13 mouse cellular contexts compared by ENCODE assay signal in the genomic region with DNA sequence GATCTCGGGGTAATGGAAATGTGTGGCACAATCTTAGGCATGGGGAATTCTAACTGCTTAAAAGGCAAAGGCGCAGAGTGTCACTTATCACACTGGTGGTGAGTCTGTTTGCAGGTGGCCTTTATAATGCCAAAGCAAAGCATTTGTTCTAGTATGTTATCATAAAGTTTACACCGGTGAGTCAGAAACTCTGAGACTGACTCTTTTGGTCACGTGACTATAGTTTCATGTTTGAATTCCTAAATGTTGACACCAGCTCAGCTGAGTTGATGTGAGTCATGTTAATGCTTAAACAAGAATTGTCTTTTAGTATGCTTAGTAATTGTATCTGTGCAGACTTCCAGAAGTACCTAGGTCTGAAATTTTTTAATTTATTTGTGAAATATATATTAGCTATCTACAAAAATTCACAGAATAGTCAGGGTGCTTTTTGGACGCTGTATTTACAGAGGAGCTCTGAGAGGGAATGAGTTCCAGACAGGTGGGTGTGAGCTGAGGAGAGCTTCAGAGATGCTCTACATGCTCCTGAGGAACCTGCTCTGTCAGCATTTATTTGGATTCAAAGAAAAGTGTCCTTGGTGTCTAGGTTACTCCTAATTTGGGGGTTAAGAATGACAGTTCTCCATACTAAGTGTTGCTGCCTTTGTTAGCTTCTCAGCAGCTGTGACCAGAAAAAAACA. TPM values are rescaled to one million over a fixed set of nuclear protein-coding genes. Genes with fewer than 3 reads are reported as not detected.
A peak's percentile ranks its signal among the peaks of the same experiment; 100 is the strongest.
DNase-seq lines count a peak whose midpoint lies in the region; ATAC-seq and TF ChIP-seq lines count a peak whose summit lies in the region.
"Had no signal": no experiment of that assay in that cellular context is flagged by ENCODE, and none has a peak within 500 bp of the region (broad histone marks: within the 10 kb centered on the region; RNA-seq: fewer than 3 reads in every experiment).

No protein-coding gene starts in this region.

- H3K27ac ChIP-seq in intestine, embryonic 14.5 days (ENCODE audit: low read depth), result no peak overlapping the region
- peak overlapping the region; percentile 58; the same call in 1 of the 2 replicates for H3K27ac ChIP-seq in stomach, postnatal 0 days (replicated peaks)
- H3K27ac ChIP-seq: forebrain, embryonic 15.5 days; limb, embryonic 13.5 days; neural tube, embryonic 12.5 days had no signal

- 0 out of 2 replicates have a peak, but pooled peaks cover 4% of the 10 kb centered on the region for H3K4me1 ChIP-seq in intestine, embryonic 14.5 days (replicated peaks; ENCODE audit: control insufficient read depth, insufficient read depth, low read length)
- H3K4me1 ChIP-seq in stomach, postnatal 0 days (replicated peaks; ENCODE audit: control insufficient read depth, insufficient read depth), result no peaks in the 10 kb centered on the region
- H3K4me1 ChIP-seq: forebrain, embryonic 15.5 days; limb, embryonic 13.5 days; neural tube, embryonic 12.5 days had no signal

- no peak overlapping the region for H3K4me2 ChIP-seq in intestine, embryonic 14.5 days (ENCODE audit: low read length)
- H3K4me2 ChIP-seq in stomach, postnatal 0 days (replicated peaks; ENCODE audit: low read depth), result no peak overlapping the region
- H3K4me2 ChIP-seq: forebrain, embryonic 15.5 days; limb, embryonic 13.5 days; neural tube, embryonic 12.5 days had no signal

- peak; percentile 79 for ATAC-seq in Patski
- 0 out of 2 replicates have a peak, but pooled peaks have one; percentile 32 for ATAC-seq in intestine, embryonic 14.5 days (replicated peaks; ENCODE audit: low FRiP score, low TSS enrichment, low read depth)
- ATAC-seq in stomach, postnatal 0 days (ENCODE audit: low FRiP score, low TSS enrichment), result peak; percentile 96
- ATAC-seq: forebrain, embryonic 15.5 days had no signal

- DNase-seq in lung, postnatal 36 days, result peak; percentile 43
- no peak for DNase-seq in lung, postnatal 4 days
- DNase-seq in Patski (ENCODE audit: low read depth, low spot score), result peak; percentile 79
- no peak for DNase-seq in intestine, embryonic 14.5 days (ENCODE audit: low spot score)
- no peak for DNase-seq in stomach, postnatal 0 days (ENCODE audit: low spot score)
- DNase-seq in frontal cortex, postnatal 10 days (ENCODE audit: low spot score in 2 of 2), result no peak
- DNase-seq in urinary bladder, postnatal 4 days (ENCODE audit: low spot score in 2 of 2), result no peak
- DNase-seq: gastrocnemius, postnatal 36 days; layer of hippocampus, adult 9-11 months; right cerebral cortex, postnatal 25 days had no signal

- POLR2A ChIA-PET in Patski (lab: Charles Lee), result no interaction called here

- no peak overlapping the region for H3K9ac ChIP-seq in intestine, embryonic 14.5 days (ENCODE audit: low read length)
- no peak overlapping the region for H3K9ac ChIP-seq in stomach, postnatal 0 days (ENCODE audit: low read length)
- H3K9ac ChIP-seq: forebrain, embryonic 15.5 days; limb, embryonic 13.5 days; neural tube, embryonic 12.5 days had no signal

- no peak overlapping the region for H3K4me3 ChIP-seq in intestine, embryonic 14.5 days (ENCODE audit: low read depth, low read length)
- H3K4me3 ChIP-seq in stomach, postnatal 0 days (ENCODE audit: low read depth, low read length), result no peak overlapping the region
- H3K4me3 ChIP-seq: forebrain, embryonic 15.5 days; limb, embryonic 13.5 days; neural tube, embryonic 12.5 days had no signal

- 64% methylated on average over 5 of the region's 5 CpGs for WGBS in intestine, embryonic 14.5 days
- 48% methylated on average over 5 of the region's 5 CpGs for WGBS in stomach, postnatal 0 days

- TF ChIP-seq EP300 in stomach, postnatal 0 days (optimal IDR thresholded peaks at IDR 0.05), result no peak

- 0 out of 2 replicates have a peak, but pooled peaks cover 5% of the 10 kb centered on the region for H3K36me3 ChIP-seq in intestine, embryonic 14.5 days (ENCODE audit: control insufficient read depth, insufficient read depth, low read length)
- H3K36me3 ChIP-seq in stomach, postnatal 0 days (ENCODE audit: control insufficient read depth, insufficient read depth, low read length), result no peaks in the 10 kb centered on the region
- H3K36me3 ChIP-seq: neural tube, embryonic 12.5 days had no signal

- in situ Hi-C loops in Patski (cut with MboI; ENCODE audit: low pct_unique_long_range_greater_than_20kb), result no loop called here

- no peak for TF ChIP-seq CTCF in Patski (IDR thresholded peaks at IDR 0.05)
- TF ChIP-seq CTCF in stomach, postnatal 0 days (IDR thresholded peaks at IDR 0.05; ENCODE audit: low read depth), result no peak

- CTCF ChIA-PET in Patski (lab: Charles Lee), result interaction anchor here (0.7 to 1.6 kb wide), 3 partner anchors 10 to 150 kb away, joined by 3 to 7 read pairs (median 3); no protein-coding TSS in a partner anchor

- no peaks in the 10 kb centered on the region for H3K27me3 ChIP-seq in Patski
- H3K27me3 ChIP-seq in intestine, embryonic 14.5 days (replicated peaks; ENCODE audit: control insufficient read depth, insufficient read depth, low read length), result no peaks in the 10 kb centered on the region
- H3K27me3 ChIP-seq in stomach, postnatal 0 days (ENCODE audit: control insufficient read depth, insufficient read depth, low read length), result no peaks in the 10 kb centered on the region
- H3K27me3 ChIP-seq: forebrain, embryonic 15.5 days; limb, embryonic 13.5 days; neural tube, embryonic 12.5 days had no signal

- no peaks in the 10 kb centered on the region for H3K9me3 ChIP-seq in intestine, embryonic 14.5 days (ENCODE audit: control insufficient read depth, low read length)
- H3K9me3 ChIP-seq in stomach, postnatal 0 days (ENCODE audit: control insufficient read depth, low read length), result no peaks in the 10 kb centered on the region
- H3K9me3 ChIP-seq: forebrain, embryonic 15.5 days; limb, embryonic 13.5 days; neural tube, embryonic 12.5 days had no signal

RNA-seq across cellular contexts. Expression of a gene that starts 50.2 kb away (rescaled TPM):
- polyA plus RNA-seq in Patski (2021), result 17.4 TPM
- 5.4 and 6.3 TPM in 2 replicates for polyA plus RNA-seq in intestine, embryonic 14.5 days (2014; fragmentation: Nextera tagmentation; extraction: Ambion mirVana)
- polyA plus RNA-seq in stomach, postnatal 0 days (2015; fragmentation: Nextera tagmentation; extraction: Ambion mirVana), result 4.5 and 5.2 TPM in 2 replicates

Comparison
In these comparisons a context has a peak if more than half of its experiments do, and no peak if none do; other contexts are left out.
1. DNase-seq: peak in lung, postnatal 36 days (single experiment) and Patski (single experiment); none in lung, postnatal 4 days (0 of 2), intestine, embryonic 14.5 days (single experiment), stomach, postnatal 0 days (single experiment), frontal cortex, postnatal 10 days (0 of 2) and urinary bladder, postnatal 4 days (0 of 2).
2. ATAC-seq: peak in every context shown above with its lines; median percentile 96 in stomach, postnatal 0 days; 79 in Patski; 32 in intestine, embryonic 14.5 days.